Mouse (Mus musculus): ENCODE results near the gene Fam102a. TPM values are rescaled to one million over a fixed set of nuclear protein-coding genes. Genes with fewer than 3 reads are reported as not detected.
A peak's percentile ranks its signal among the peaks of the same experiment; 100 is the strongest.

Gene Fam102a
- polyA plus RNA-seq, 1 experiment from 2014 or later: 7.8 TPM

DNA sequence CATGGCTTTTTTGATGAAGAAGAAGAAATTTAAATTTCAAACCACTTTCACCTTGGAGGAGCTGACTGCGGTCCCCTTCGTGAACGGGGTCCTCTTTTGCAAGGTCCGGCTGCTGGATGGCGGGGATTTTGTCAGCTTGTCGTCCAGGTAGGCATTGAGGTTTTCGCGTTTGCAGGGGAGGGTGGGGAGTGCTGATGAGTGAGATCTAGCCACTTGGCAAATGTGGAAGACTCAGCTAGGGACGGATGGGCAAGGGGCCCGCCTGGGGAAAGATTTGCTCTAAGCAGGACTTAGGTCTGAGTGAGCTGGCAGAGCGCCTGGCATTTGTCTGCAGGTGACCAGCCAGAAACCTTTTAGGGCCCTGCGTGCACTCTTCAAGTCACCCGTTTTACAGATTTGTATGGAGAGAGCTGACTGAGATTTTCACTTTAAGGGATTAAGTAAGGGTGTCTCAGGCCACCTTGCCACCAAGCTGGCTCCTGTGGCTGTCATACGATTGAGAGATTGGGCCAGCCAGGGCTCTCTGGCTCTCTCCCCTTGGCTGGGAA, 1.0 kb downstream of the Fam102a start:
- Histone ChIP-seq H3K9ac (replicated peaks; ENCODE audit: low read length) (peak overlapping the region; percentile 91), H3K9me3 (ENCODE audit: control insufficient read depth, low read length) (no peaks in the 10 kb centered on the region), H3K4me1 (ENCODE audit: control insufficient read depth, insufficient read depth, low read length) (peaks cover 47% of the 10 kb centered on the region), H3K27ac (replicated peaks; ENCODE audit: low read depth, low read length) (peak overlapping the region; percentile 49; the same call in 1 of the 2 replicates), H3K36me3 (ENCODE audit: control insufficient read depth, insufficient read depth, low read length) (no peaks in the 10 kb centered on the region), H3K4me2 (ENCODE audit: low read length) (peak overlapping the region; percentile 86), H3K4me3 (replicated peaks; ENCODE audit: low read depth, low read length) (peak overlapping the region; percentile 85), H3K27me3 (ENCODE audit: control insufficient read depth, insufficient read depth, low read length) (no peaks in the 10 kb centered on the region)
- ATAC-seq (ENCODE audit: low FRiP score, low TSS enrichment): no peak
- under 1% methylated on average over 14 of the region's 14 CpGs for WGBS
- peak; percentile 46 for DNase-seq

GRCm38 (mm10) chr2:32536634-32537359, 1.7 kb downstream of the Fam102a start:
- H3K27ac ChIP-seq (replicated peaks; ENCODE audit: low read depth, low read length): peak overlapping the region; percentile 49; the same call in 1 of the 2 replicates

GRCm38 (mm10) chr2:32537360-32537905, 2.3 kb downstream of the Fam102a start:
- Histone ChIP-seq H3K4me2 (ENCODE audit: low read length) (peak overlapping the region; percentile 86), H3K4me1 (ENCODE audit: control insufficient read depth, insufficient read depth, low read length) (peaks cover 47% of the 10 kb centered on the region), H3K9ac (replicated peaks; ENCODE audit: low read length) (peak overlapping the region; percentile 91), H3K4me3 (replicated peaks; ENCODE audit: low read depth, low read length) (peak overlapping the region; percentile 85), H3K36me3 (ENCODE audit: control insufficient read depth, insufficient read depth, low read length) (no peaks in the 10 kb centered on the region), H3K27ac (replicated peaks; ENCODE audit: low read depth, low read length) (peak overlapping the region; percentile 49; the same call in 1 of the 2 replicates), H3K9me3 (ENCODE audit: control insufficient read depth, low read length) (no peaks in the 10 kb centered on the region), H3K27me3 (ENCODE audit: control insufficient read depth, insufficient read depth, low read length) (no peaks in the 10 kb centered on the region)
- DNase-seq (peak; percentile 29), ATAC-seq (ENCODE audit: low FRiP score, low TSS enrichment) (no peak)
- 10% methylated on average over 9 of the region's 9 CpGs for WGBS

More at GRCm38 (mm10) chr2:32536634-32537359, 1.7 kb downstream of the Fam102a start:
- no peak for ATAC-seq (ENCODE audit: low FRiP score, low TSS enrichment)
- peaks cover 47% of the 10 kb centered on the region for H3K4me1 ChIP-seq (ENCODE audit: control insufficient read depth, insufficient read depth, low read length)
- WGBS: 4% methylated on average over 11 of the region's 11 CpGs
- H3K4me3 ChIP-seq (replicated peaks; ENCODE audit: low read depth, low read length): peak overlapping the region; percentile 85
- H3K9me3 ChIP-seq (ENCODE audit: control insufficient read depth, low read length): no peaks in the 10 kb centered on the region
- peak; percentile 62 for DNase-seq
- H3K9ac ChIP-seq (replicated peaks; ENCODE audit: low read length): peak overlapping the region; percentile 91
- no peaks in the 10 kb centered on the region for H3K36me3 ChIP-seq (ENCODE audit: control insufficient read depth, insufficient read depth, low read length)
- H3K27me3 ChIP-seq (ENCODE audit: control insufficient read depth, insufficient read depth, low read length): no peaks in the 10 kb centered on the region
- peak overlapping the region; percentile 86 for H3K4me2 ChIP-seq (ENCODE audit: low read length)

DNA sequence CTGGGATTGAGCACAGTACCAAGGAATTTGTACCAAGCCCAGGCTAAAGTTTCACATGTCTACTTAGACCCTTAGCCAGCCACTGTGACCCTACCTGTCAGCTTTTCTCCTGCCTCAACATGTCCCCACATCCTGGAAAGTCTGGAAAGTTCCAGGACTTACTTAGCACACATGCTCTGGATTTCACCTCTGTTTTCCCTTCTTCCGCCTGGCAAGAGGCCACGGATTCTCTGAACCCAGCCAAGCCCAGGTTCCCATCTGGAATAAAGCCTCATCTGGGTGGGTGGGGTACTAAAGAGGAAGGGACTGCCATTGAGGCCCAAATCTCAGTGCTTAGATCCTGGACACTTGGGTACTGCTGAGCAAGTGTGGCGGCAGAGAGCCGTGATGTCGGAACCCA, 2.8 kb downstream of the Fam102a start:
- WGBS: 77% methylated on average over 5 of the region's 5 CpGs
- Histone ChIP-seq H3K36me3 (ENCODE audit: control insufficient read depth, insufficient read depth, low read length) (no peaks in the 10 kb centered on the region), H3K27ac (replicated peaks; ENCODE audit: low read depth, low read length) (no peak overlapping the region), H3K27me3 (ENCODE audit: control insufficient read depth, insufficient read depth, low read length) (no peaks in the 10 kb centered on the region), H3K9ac (replicated peaks; ENCODE audit: low read length) (no peak overlapping the region; the same call in 1 of the 2 replicates), H3K4me1 (ENCODE audit: control insufficient read depth, insufficient read depth, low read length) (peaks cover 47% of the 10 kb centered on the region), H3K4me2 (ENCODE audit: low read length) (peak overlapping the region; percentile 86), H3K4me3 (replicated peaks; ENCODE audit: low read depth, low read length) (peak overlapping the region; percentile 85), H3K9me3 (ENCODE audit: control insufficient read depth, low read length) (no peaks in the 10 kb centered on the region)
- DNase-seq (no peak), ATAC-seq (ENCODE audit: low FRiP score, low TSS enrichment) (no peak)

- H3K27ac ChIP-seq (replicated peaks; ENCODE audit: low read depth, low read length): no peak overlapping the region
- no peaks in the 10 kb centered on the region for H3K9me3 ChIP-seq (ENCODE audit: control insufficient read depth, low read length)
- H3K27me3 ChIP-seq (ENCODE audit: control insufficient read depth, insufficient read depth, low read length): no peaks in the 10 kb centered on the region
- H3K4me3 ChIP-seq (replicated peaks; ENCODE audit: low read depth, low read length): 0 out of 2 replicates have a peak overlapping the region, but pooled peaks have one; percentile 7
- H3K36me3 ChIP-seq (ENCODE audit: control insufficient read depth, insufficient read depth, low read length): no peaks in the 10 kb centered on the region
- H3K4me2 ChIP-seq (ENCODE audit: low read length): peak overlapping the region; percentile 86
- peaks cover 47% of the 10 kb centered on the region for H3K4me1 ChIP-seq (ENCODE audit: control insufficient read depth, insufficient read depth, low read length)
- no peak for ATAC-seq (ENCODE audit: low FRiP score, low TSS enrichment)
- H3K9ac ChIP-seq (replicated peaks; ENCODE audit: low read length): no peak overlapping the region; the same call in 1 of the 2 replicates
- no peak for DNase-seq
- 62% methylated on average over 4 of the region's 4 CpGs for WGBS
Measured at GRCm38 (mm10) chr2:32538461-32538860, 3.3 kb downstream of the Fam102a start.

- WGBS: 82% methylated on average over 14 of the region's 14 CpGs
- Histone ChIP-seq H3K27ac (replicated peaks; ENCODE audit: low read depth, low read length) (no peak overlapping the region), H3K4me3 (replicated peaks; ENCODE audit: low read depth, low read length) (no peak overlapping the region), H3K9ac (replicated peaks; ENCODE audit: low read length) (no peak overlapping the region), H3K27me3 (ENCODE audit: control insufficient read depth, insufficient read depth, low read length) (no peaks in the 10 kb centered on the region), H3K9me3 (ENCODE audit: control insufficient read depth, low read length) (no peaks in the 10 kb centered on the region), H3K4me2 (ENCODE audit: low read length) (peak overlapping the region; percentile 86; the same call in 1 of the 2 replicates), H3K4me1 (ENCODE audit: control insufficient read depth, insufficient read depth, low read length) (peaks cover 41% of the 10 kb centered on the region), H3K36me3 (ENCODE audit: control insufficient read depth, insufficient read depth, low read length) (no peaks in the 10 kb centered on the region)
- DNase-seq (no peak), ATAC-seq (ENCODE audit: low FRiP score, low TSS enrichment) (no peak)
Measured at GRCm38 (mm10) chr2:32539452-32539981, 4.4 kb downstream of the Fam102a start.

DNA sequence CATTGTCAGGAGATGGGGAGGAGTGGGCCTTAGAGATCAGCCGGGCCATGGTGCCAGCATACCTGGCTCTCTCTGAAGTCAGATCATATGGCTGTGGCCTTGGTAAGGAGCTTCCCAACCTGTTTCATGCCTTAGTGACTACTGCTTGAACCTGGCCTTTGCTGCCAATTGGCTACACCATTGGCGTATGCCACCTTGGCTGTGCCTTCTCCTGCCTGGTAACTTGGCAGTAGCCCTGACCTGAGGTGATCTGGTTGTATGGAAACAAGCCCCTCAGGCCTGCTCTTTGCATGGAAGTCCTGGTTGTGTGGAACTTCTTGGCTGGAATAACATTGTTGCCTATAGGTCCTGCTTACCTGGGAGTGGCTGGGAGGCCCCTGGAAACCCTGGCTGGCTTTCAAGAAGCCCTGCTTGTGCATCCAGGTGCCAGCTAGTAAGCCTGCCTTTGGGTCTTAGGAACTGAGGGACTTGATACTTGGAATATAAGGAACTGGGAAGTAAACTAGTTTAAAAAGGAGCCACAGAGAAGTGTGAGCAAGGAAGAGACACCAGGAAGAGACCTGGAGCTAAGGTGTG, 6.3 kb downstream of the Fam102a start:
- no peaks in the 10 kb centered on the region for H3K9me3 ChIP-seq (ENCODE audit: control insufficient read depth, low read length)
- H3K36me3 ChIP-seq (ENCODE audit: control insufficient read depth, insufficient read depth, low read length): no peaks in the 10 kb centered on the region
- no peak overlapping the region for H3K4me3 ChIP-seq (replicated peaks; ENCODE audit: low read depth, low read length)
- WGBS: 98% methylated on average over 2 of the region's 2 CpGs
- H3K27me3 ChIP-seq (ENCODE audit: control insufficient read depth, insufficient read depth, low read length): no peaks in the 10 kb centered on the region
- no peak overlapping the region for H3K4me2 ChIP-seq (ENCODE audit: low read length)
- no peak overlapping the region for H3K9ac ChIP-seq (replicated peaks; ENCODE audit: low read length)
- H3K4me1 ChIP-seq (ENCODE audit: control insufficient read depth, insufficient read depth, low read length): peaks cover 35% of the 10 kb centered on the region
- H3K27ac ChIP-seq (replicated peaks; ENCODE audit: low read depth, low read length): no peak overlapping the region
- DNase-seq: no peak
- no peak for ATAC-seq (ENCODE audit: low FRiP score, low TSS enrichment)

DNA sequence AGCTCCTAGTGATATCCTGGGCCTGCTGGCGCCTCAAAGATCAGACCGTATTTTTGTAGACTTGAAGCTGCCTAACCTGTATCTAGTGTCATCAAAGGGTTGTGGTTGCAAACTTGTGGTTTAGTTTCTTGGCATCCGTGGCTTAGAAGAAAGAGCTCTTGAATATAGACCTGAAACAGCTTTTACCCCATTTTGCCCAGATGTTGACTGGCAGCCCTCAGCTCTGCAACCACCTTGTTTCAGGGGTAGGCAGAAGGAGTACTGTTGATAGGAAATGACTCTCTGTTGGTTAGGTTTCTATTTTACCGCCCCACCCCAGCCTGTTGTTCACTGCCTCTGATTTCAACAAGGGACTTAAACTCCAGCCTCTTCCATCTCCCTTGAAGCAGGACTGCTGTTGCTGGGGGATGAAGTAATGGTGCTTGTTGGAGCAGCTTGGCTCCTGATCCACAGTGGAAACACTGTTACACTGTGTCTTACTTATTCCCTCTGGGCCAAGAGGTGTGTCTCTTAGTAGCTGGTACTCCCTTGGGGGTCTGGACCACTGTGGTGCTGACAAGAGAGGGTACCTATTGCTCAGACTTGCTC, 6.9 kb downstream of the Fam102a start:
- H3K36me3 ChIP-seq (ENCODE audit: control insufficient read depth, insufficient read depth, low read length): no peaks in the 10 kb centered on the region
- no peak for ATAC-seq (ENCODE audit: low FRiP score, low TSS enrichment)
- no peak for DNase-seq
- H3K9me3 ChIP-seq (ENCODE audit: control insufficient read depth, low read length): no peaks in the 10 kb centered on the region
- WGBS: 94% methylated on average over 4 of the region's 4 CpGs
- H3K4me2 ChIP-seq (ENCODE audit: low read length): no peak overlapping the region
- H3K4me3 ChIP-seq (replicated peaks; ENCODE audit: low read depth, low read length): no peak overlapping the region
- H3K27me3 ChIP-seq (ENCODE audit: control insufficient read depth, insufficient read depth, low read length): no peaks in the 10 kb centered on the region
- H3K27ac ChIP-seq (replicated peaks; ENCODE audit: low read depth, low read length): no peak overlapping the region
- H3K9ac ChIP-seq (replicated peaks; ENCODE audit: low read length): no peak overlapping the region
- peaks cover 29% of the 10 kb centered on the region for H3K4me1 ChIP-seq (ENCODE audit: control insufficient read depth, insufficient read depth, low read length)

All from midbrain, embryonic 14.5 days (tissue).